Comparison of ENCODE assay signal across 8 mouse cellular contexts in genomic region chr10:70060689-70061081, GRCm38 (mm10). TPM values are rescaled to one million over a fixed set of nuclear protein-coding genes. Genes with fewer than 3 reads are reported as not detected.
DNase-seq lines count a peak whose midpoint lies in the region; ATAC-seq lines count a peak whose summit lies in the region.

No protein-coding gene starts in this region.

- ATAC-seq in heart, embryonic 14.5 days (ENCODE audit: insufficient number of reproducible peaks, insufficient read depth, low FRiP score, low read depth), result no peak

- H3K4me3 ChIP-seq in heart, embryonic 14.5 days (ENCODE audit: control insufficient read depth in 1 of 2, insufficient read depth in 1 of 2, low read depth in 1 of 2, low read length in 2 of 2), result no peak overlapping the region

- 0 out of 2 replicates have a peak, but pooled peaks cover 3% of the 10 kb centered on the region for H3K9me3 ChIP-seq in heart, embryonic 14.5 days (ENCODE audit: control insufficient read depth, low read length)

- peaks cover 11 to 12% of the 10 kb centered on the region in 2 experiments for H3K4me1 ChIP-seq in heart, embryonic 14.5 days (ENCODE audit: control insufficient read depth in 2 of 2, insufficient read depth in 2 of 2, low read length in 2 of 2)

- intact Hi-C loops in heart, postnatal 25 days (cut with DNase I), result no loop called here

- H3K36me3 ChIP-seq in heart, embryonic 14.5 days (ENCODE audit: control insufficient read depth, insufficient read depth, low read length), result no peaks in the 10 kb centered on the region

- no peak overlapping the region for H3K9ac ChIP-seq in heart, embryonic 14.5 days (ENCODE audit: low read length)

- H3K4me2 ChIP-seq in heart, embryonic 14.5 days (ENCODE audit: low read length), result peak overlapping the region; percentile 39

- no peaks in the 10 kb centered on the region for H3K27me3 ChIP-seq in heart, embryonic 14.5 days (ENCODE audit: control insufficient read depth, insufficient read depth, low read length)

- no peak overlapping the region for H3K27ac ChIP-seq in heart, embryonic 14.5 days (replicated peaks in 1 of 2; ENCODE audit: control insufficient read depth in 1 of 2, insufficient read depth in 1 of 2, low read depth in 2 of 2, low read length in 2 of 2)

- 27% methylated on average over 10 of the region's 10 CpGs for WGBS in heart, embryonic 14.5 days

- DNase-seq in heart, adult 8-10 months (ENCODE audit: low spot score), result no peak
- DNase-seq in A20 (ENCODE audit: low read depth, low spot score), result peak; percentile 81
- peak; percentile 34 for DNase-seq in adrenal gland, postnatal 14 days
- DNase-seq in kidney, postnatal 36 days, result peak; percentile 66 to 67
- no peak for DNase-seq in c-Kit-positive CD71-positive TER-119-positive erythroid progenitor cells, embryonic 14.5 days (ENCODE audit: low spot score)
- DNase-seq in frontal cortex, postnatal 36 days (ENCODE audit: low spot score in 2 of 2), result no peak
- DNase-seq in heart, postnatal 25 days (ENCODE audit: low spot score), result no peak

RNA-seq across cellular contexts. Expression of gene Ccdc6, which starts 36.2 kb away (rescaled TPM):
- polyA plus RNA-seq in heart, embryonic 14.5 days (2014; fragmentation: Nextera tagmentation; extraction: Ambion mirVana), result 22.9 and 24.8 TPM in 2 replicates
- 10 to 100 TPM; 23.3 to 28.6 (median 24.9) TPM for total RNA-seq in heart, adult 8-10 months (2022)
- 54.7 and 61.2 TPM in 2 replicates for total RNA-seq in adrenal gland, postnatal 14 days (2021)
- total RNA-seq in heart, postnatal 25 days (2021), result 10 to 100 TPM; 26.6 to 26.8 TPM

Comparison
In these comparisons a context has a peak if more than half of its experiments do, and no peak if none do; other contexts are left out.
1. DNase-seq: peak in A20 (single experiment), adrenal gland, postnatal 14 days (single experiment) and kidney, postnatal 36 days (2 of 2); none in heart, adult 8-10 months (single experiment), c-Kit-positive CD71-positive TER-119-positive erythroid progenitor cells, embryonic 14.5 days (single experiment), frontal cortex, postnatal 36 days (0 of 2) and heart, postnatal 25 days (single experiment).